Mouse (Mus musculus): Measurements from ENCODE around the gene Gm6217. TPM values are rescaled to one million over a fixed set of nuclear protein-coding genes. Genes with fewer than 3 reads are reported as not detected.
"Not testable (repeated sequence)": the region's sequence is repeated elsewhere in the genome, so short reads cannot be mapped to it uniquely, and the experiment has no call there.

Gm6217 gene
- polyA plus RNA-seq, 1 experiment from 2014 or later: not detected

- Histone ChIP-seq H3K4me1 (no peaks in the 10 kb centered on the region), H3K4me3 (no peak overlapping the region), H3K9me3 (replicated peaks) (peaks cover 10% of the 10 kb centered on the region; the same call in 1 of the 2 replicates), H3K27me3 (ENCODE audit: low read depth, poor library complexity, severe bottlenecking) (no peaks in the 10 kb centered on the region), H3K36me3 (no peaks in the 10 kb centered on the region), H3K27ac (replicated peaks) (no peak overlapping the region)
- DNase-seq (ENCODE audit: low spot score): no peak
- 92% methylated on average over 5 of the region's 5 CpGs for WGBS
These were observed 7.5 kb upstream of the Gm6217 start for GRCm38 (mm10) chr1:82938666-82939065.

DNA sequence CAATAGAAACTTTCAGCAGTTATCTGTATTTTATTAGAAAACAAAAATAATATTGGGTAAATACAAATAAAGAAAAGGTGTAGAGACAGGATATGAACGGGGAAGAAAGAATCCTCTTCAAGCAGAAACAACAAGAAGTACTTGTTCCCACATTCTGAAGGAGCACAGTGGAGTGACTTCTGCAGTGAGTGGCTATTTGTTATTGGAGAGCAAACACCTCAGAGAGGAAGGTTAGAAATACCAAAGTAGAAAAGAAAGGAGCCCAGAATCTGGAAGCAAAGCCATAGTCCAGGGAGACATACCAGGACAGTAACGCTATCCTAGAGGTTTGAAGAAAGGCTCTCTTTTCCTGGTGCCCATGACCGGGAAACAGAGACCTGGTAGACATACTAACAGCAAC lies 641 bp downstream of the Gm6217 start:
- DNase-seq (ENCODE audit: low spot score); H3K27ac ChIP-seq (replicated peaks); H3K9me3 ChIP-seq (replicated peaks); H3K27me3 ChIP-seq (ENCODE audit: low read depth, poor library complexity, severe bottlenecking); H3K4me3 ChIP-seq; H3K36me3 ChIP-seq; H3K4me1 ChIP-seq: not testable (repeated sequence)
- 89% methylated on average over 3 of the region's 3 CpGs for WGBS

DNA sequence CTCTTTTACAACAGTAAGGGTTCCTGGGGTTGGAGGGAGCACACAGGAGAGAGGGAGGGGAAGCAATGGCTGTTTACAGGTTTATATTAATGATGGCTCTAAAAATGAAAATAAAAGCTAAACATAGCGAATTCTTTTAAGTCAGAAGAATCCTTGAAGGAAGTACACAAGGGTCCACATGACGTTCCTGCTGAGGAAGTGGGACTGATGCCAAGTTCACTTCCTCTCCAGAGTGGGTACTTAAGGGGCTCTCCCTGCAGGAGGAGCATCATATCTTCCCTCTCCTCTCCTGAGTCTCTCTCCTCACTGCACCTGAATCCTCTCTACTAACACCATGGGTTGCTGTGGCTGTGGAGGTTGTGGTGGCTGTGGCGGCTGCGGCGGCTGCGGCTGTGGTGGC lies 6.5 kb downstream of the Gm6217 start, which contains the start of gene A030014E15Rik:
Gene A030014E15Rik, plus strand, starts transcription at position 268 of the 400 bp plus-strand sequence.
- Histone ChIP-seq H3K36me3 (no peaks in the 10 kb centered on the region), H3K27me3 (ENCODE audit: low read depth, poor library complexity, severe bottlenecking) (no peaks in the 10 kb centered on the region), H3K27ac (replicated peaks) (no peak within 1 kb of the TSS), H3K9me3 (replicated peaks) (no peaks in the 10 kb centered on the region), H3K4me1 (no peaks in the 10 kb centered on the region), H3K4me3 (no peak within 1 kb of the TSS)
- 93% methylated on average over 6 of the region's 6 CpGs for WGBS
- DNase-seq (ENCODE audit: low spot score): no peak

DNA sequence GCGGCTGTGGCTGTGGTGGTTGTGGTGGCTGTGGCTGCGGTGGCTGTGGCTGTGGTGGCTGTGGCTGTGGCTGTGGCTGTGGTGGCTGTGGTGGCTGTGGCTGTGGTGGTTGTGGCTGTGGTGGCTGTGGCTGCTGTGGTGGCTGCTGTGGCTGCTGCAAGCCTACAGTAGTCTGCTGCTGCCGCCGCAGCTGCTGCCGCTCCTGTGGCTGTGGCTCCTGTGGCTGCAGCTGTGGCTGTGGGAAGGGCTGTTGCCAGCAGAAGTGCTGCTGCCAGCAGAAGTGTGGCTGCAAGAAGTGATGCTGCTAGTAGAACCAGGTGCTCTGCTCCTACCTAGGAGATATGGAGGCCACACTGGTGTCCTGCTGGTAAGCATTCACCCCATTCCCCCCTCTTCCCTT lies 17.8 kb downstream of the Gm6217 start:
- WGBS: 100% methylated on average over 5 of the region's 5 CpGs
- not testable (repeated sequence) for H3K27me3 ChIP-seq (ENCODE audit: low read depth, poor library complexity, severe bottlenecking); H3K9me3 ChIP-seq (replicated peaks)

GRCm38 (mm10) chr1:82913025-82913424 lies 18.2 kb downstream of the Gm6217 start, which contains the start of gene A030005L19Rik:
A030005L19Rik (plus strand) TSS chr1:82913325.
- 0 out of 2 replicates have a peak, but pooled peaks cover 2% of the 10 kb centered on the region for H3K36me3 ChIP-seq
- WGBS: 90% methylated on average over 3 of the region's 3 CpGs
- H3K27me3 ChIP-seq (ENCODE audit: low read depth, poor library complexity, severe bottlenecking): no peaks in the 10 kb centered on the region
- no peak within 1 kb of the TSS for H3K4me3 ChIP-seq
- no peaks in the 10 kb centered on the region for H3K4me1 ChIP-seq
- no peak for DNase-seq (ENCODE audit: low spot score)
- no peaks in the 10 kb centered on the region for H3K9me3 ChIP-seq (replicated peaks)
- H3K27ac ChIP-seq (replicated peaks): no peak within 1 kb of the TSS

More for the DNA sequence above, 17.8 kb downstream of the Gm6217 start:
- H3K36me3 ChIP-seq; H3K4me1 ChIP-seq; DNase-seq (ENCODE audit: low spot score); H3K27ac ChIP-seq (replicated peaks); H3K4me3 ChIP-seq: not testable (repeated sequence)

DNA sequence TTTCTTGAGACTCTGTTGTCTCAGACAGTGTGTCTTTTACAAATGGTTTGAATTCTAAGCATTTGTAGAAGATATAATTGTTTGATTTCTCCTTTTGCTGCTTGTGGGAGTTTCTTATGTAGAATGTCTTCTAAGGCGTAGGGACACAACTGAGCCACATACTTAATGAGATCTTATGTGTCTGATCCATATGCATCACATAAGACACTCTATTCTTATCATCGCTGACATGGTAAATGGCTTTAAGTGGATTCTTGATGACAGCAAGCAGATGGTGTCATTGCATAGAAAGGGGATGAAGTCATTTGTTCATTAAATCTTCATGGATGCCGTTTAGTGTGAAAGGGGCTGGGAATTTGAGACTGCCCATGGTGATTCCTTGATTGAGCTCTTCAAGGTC lies 25.3 kb downstream of the Gm6217 start:
- H3K36me3 ChIP-seq: peaks cover 29% of the 10 kb centered on the region
- no peak for DNase-seq (ENCODE audit: low spot score)
- WGBS: 78% methylated on average over 3 of the region's 3 CpGs
- H3K27me3 ChIP-seq (ENCODE audit: low read depth, poor library complexity, severe bottlenecking): no peaks in the 10 kb centered on the region
- no peak overlapping the region for H3K4me3 ChIP-seq
- H3K4me1 ChIP-seq: no peaks in the 10 kb centered on the region
- no peak overlapping the region for H3K27ac ChIP-seq (replicated peaks)
- H3K9me3 ChIP-seq (replicated peaks): no peaks in the 10 kb centered on the region

GRCm38 (mm10) chr1:82901201-82901600 lies 30.0 kb downstream of the Gm6217 start:
- Histone ChIP-seq H3K36me3 (peaks cover 59% of the 10 kb centered on the region), H3K4me3 (no peak overlapping the region), H3K9me3 (replicated peaks) (no peaks in the 10 kb centered on the region), H3K27me3 (ENCODE audit: low read depth, poor library complexity, severe bottlenecking) (no peaks in the 10 kb centered on the region), H3K4me1 (no peaks in the 10 kb centered on the region), H3K27ac (replicated peaks) (no peak overlapping the region)
- DNase-seq (ENCODE audit: low spot score): no peak
- WGBS: 93% methylated on average over 3 of the region's 3 CpGs

DNA sequence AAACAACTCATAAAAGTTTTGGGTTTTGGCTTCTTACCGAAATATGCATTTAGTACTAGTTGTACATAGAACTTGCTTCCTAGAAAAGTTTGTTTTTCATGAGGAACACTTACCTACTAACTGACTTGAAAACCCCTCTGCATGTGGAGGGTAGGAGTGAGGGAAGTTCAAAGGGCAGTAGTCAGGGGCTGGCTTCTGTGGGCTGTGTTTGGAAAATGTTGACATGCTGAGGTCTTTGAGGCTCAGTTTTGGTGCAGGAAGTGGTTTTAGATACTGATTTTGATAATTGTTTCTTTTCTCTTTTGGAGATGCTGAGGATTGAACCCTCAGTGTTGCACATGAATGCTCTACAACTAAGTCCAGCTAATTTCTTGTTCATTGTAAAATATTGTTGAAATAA lies 30.6 kb downstream of the Gm6217 start:
- Histone ChIP-seq H3K36me3 (peaks cover 65% of the 10 kb centered on the region), H3K9me3 (replicated peaks) (no peaks in the 10 kb centered on the region), H3K4me3 (no peak overlapping the region), H3K27me3 (ENCODE audit: low read depth, poor library complexity, severe bottlenecking) (no peaks in the 10 kb centered on the region), H3K4me1 (no peaks in the 10 kb centered on the region), H3K27ac (replicated peaks) (no peak overlapping the region)
- no peak for DNase-seq (ENCODE audit: low spot score)
- 94% methylated on average over 1 of the region's 1 CpGs for whole genome bisulfite sequencing

DNA sequence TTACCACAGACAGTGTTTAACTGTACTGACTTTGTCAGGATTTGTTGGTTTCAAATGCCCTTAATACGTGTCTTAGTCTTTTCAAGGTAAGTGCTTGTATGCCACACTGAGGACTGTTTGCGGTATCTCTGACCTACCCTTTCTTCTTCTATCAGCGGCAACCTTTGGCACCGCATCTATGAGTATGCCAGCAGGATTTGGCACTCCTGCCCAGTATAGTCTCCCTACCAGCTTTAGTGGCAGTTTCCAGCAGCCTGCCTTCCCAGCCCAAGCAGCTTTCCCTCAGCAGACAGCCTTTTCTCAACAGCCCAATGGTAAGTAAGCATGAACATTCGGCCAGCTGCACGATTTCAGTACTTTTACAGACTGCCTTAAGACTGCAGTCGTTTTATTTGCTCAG lies 37.9 kb downstream of the Gm6217 start:
- Histone ChIP-seq H3K27me3 (ENCODE audit: low read depth, poor library complexity, severe bottlenecking) (no peaks in the 10 kb centered on the region), H3K4me1 (no peaks in the 10 kb centered on the region), H3K4me3 (no peak overlapping the region), H3K36me3 (peaks cover 75% of the 10 kb centered on the region), H3K9me3 (replicated peaks) (no peaks in the 10 kb centered on the region), H3K27ac (replicated peaks) (no peak overlapping the region)
- no peak for DNase-seq (ENCODE audit: low spot score)
- 97% methylated on average over 7 of the region's 7 CpGs for WGBS

Other genes starting within 250 kb of the Gm6217 start
- gene Mff, start 206.5 kb downstream of the Gm6217 start, polyA plus RNA-seq (2016; fragmentation: Nextera tagmentation; extraction: Ambion mirVana): 232 and 249 TPM in 2 replicates
- gene Tm4sf20, start 162.9 kb downstream of the Gm6217 start, polyA plus RNA-seq (2016; fragmentation: Nextera tagmentation; extraction: Ambion mirVana): not detected in 2 replicates
- gene Gm47791, start 160.2 kb downstream of the Gm6217 start, polyA plus RNA-seq (2016; fragmentation: Nextera tagmentation; extraction: Ambion mirVana): not detected in 2 replicates
- gene Agfg1, start 91.9 kb downstream of the Gm6217 start, polyA plus RNA-seq (2016; fragmentation: Nextera tagmentation; extraction: Ambion mirVana): 32.0 and 33.5 TPM in 2 replicates
- 0.17 and 0.44 TPM in 2 replicates for gene A030005L19Rik, start 18.1 kb downstream of the Gm6217 start, polyA plus RNA-seq (2016; fragmentation: Nextera tagmentation; extraction: Ambion mirVana)
- not detected in 2 replicates for gene A030014E15Rik, start 6.5 kb downstream of the Gm6217 start, polyA plus RNA-seq (2016; fragmentation: Nextera tagmentation; extraction: Ambion mirVana)
- not detected in 2 replicates for gene A030003K21Rik, start 12.0 kb upstream of the Gm6217 start, polyA plus RNA-seq (2016; fragmentation: Nextera tagmentation; extraction: Ambion mirVana)
- gene Gm7544, start 24.6 kb upstream of the Gm6217 start, polyA plus RNA-seq (2016; fragmentation: Nextera tagmentation; extraction: Ambion mirVana): not detected in 2 replicates
- not detected in 2 replicates for gene Gm47955, start 28.9 kb upstream of the Gm6217 start, polyA plus RNA-seq (2016; fragmentation: Nextera tagmentation; extraction: Ambion mirVana)
- not detected in 2 replicates for gene Gm47959, start 69.1 kb upstream of the Gm6217 start, polyA plus RNA-seq (2016; fragmentation: Nextera tagmentation; extraction: Ambion mirVana)
- gene Slc19a3, start 107.0 kb upstream of the Gm6217 start, polyA plus RNA-seq (2016; fragmentation: Nextera tagmentation; extraction: Ambion mirVana): 0.31 and 0.48 TPM in 2 replicates
- gene Krtap28-10, start 111.1 kb upstream of the Gm6217 start, polyA plus RNA-seq (2016; fragmentation: Nextera tagmentation; extraction: Ambion mirVana): not detected in 2 replicates
- gene Gm47969, start 113.5 kb upstream of the Gm6217 start, polyA plus RNA-seq (2016; fragmentation: Nextera tagmentation; extraction: Ambion mirVana): not detected in 2 replicates
- not detected in 2 replicates for gene A030005K14Rik, start 128.0 kb upstream of the Gm6217 start, polyA plus RNA-seq (2016; fragmentation: Nextera tagmentation; extraction: Ambion mirVana)
- not detected in 2 replicates for gene Krtap28-13, start 129.5 kb upstream of the Gm6217 start, polyA plus RNA-seq (2016; fragmentation: Nextera tagmentation; extraction: Ambion mirVana)
- gene Ccl20, start 185.4 kb upstream of the Gm6217 start, polyA plus RNA-seq (2016; fragmentation: Nextera tagmentation; extraction: Ambion mirVana): not detected in 2 replicates
- 0.11 and 0.21 TPM in 2 replicates for gene Daw1, start 228.4 kb upstream of the Gm6217 start, polyA plus RNA-seq (2016; fragmentation: Nextera tagmentation; extraction: Ambion mirVana)